Mouse (Mus musculus) splenic B cell, adult 2 months (primary cell): ENCODE measurements around the gene Galns.

ENCODE experiments used
- DNase-seq: peaks from one replicate; pipeline ENCODE4 v3.0.0-alpha.2; 2011; ENCODE audit warnings: low read depth, low spot score
- H3K27me3 ChIP-seq: 2 replicates; pipeline ENCODE4 v1.6.1; 2012; ENCODE audit warnings: mild to moderate bottlenecking, low read length, moderate library complexity, mixed read lengths; ENCODE audit not compliant: control insufficient read depth, poor library complexity, insufficient read depth, severe bottlenecking
- H3K36me3 ChIP-seq: 2 replicates; pipeline ENCODE4 v1.6.1; 2012; ENCODE audit warnings: mild to moderate bottlenecking, low read length, moderate library complexity, mixed read lengths; ENCODE audit not compliant: control insufficient read depth, poor library complexity, insufficient read depth, severe bottlenecking

Gene Galns

GRCm38 (mm10) chr8:122571153-122571552 lies 40.1 kb downstream of the Galns start:
- Histone ChIP-seq H3K36me3 (peaks cover 9% of the 10 kb centered on the region; the same call in 1 of the 2 replicates), H3K27me3 (no peaks in the 10 kb centered on the region)
- DNase-seq, result no peak

- no peaks in the 10 kb centered on the region for H3K27me3 ChIP-seq
- H3K36me3 ChIP-seq, result peaks cover 9% of the 10 kb centered on the region; the same call in 1 of the 2 replicates
- DNase-seq, result no peak
Measured at GRCm38 (mm10) chr8:122569996-122570395, 41.3 kb downstream of the Galns start.

- Histone ChIP-seq H3K36me3 (peaks cover 7% of the 10 kb centered on the region; the same call in 1 of the 2 replicates), H3K27me3 (no peaks in the 10 kb centered on the region)
- DNase-seq, result peak; percentile 26
Measured at GRCm38 (mm10) chr8:122569329-122569728, 41.9 kb downstream of the Galns start.

GRCm38 (mm10) chr8:122568881-122569309 lies 42.4 kb downstream of the Galns start:
- Histone ChIP-seq H3K27me3 (no peaks in the 10 kb centered on the region), H3K36me3 (peaks cover 7% of the 10 kb centered on the region; the same call in 1 of the 2 replicates)
- DNase-seq, result peak; percentile 49

- Histone ChIP-seq H3K36me3 (peaks cover 7% of the 10 kb centered on the region; the same call in 1 of the 2 replicates), H3K27me3 (no peaks in the 10 kb centered on the region)
- peak; percentile 96 for DNase-seq
Measured at GRCm38 (mm10) chr8:122568109-122568504, 43.2 kb downstream of the Galns start.

- DNase-seq, result peak; percentile 97
- Histone ChIP-seq H3K36me3 (peaks cover 7% of the 10 kb centered on the region; the same call in 1 of the 2 replicates), H3K27me3 (no peaks in the 10 kb centered on the region)
Measured at GRCm38 (mm10) chr8:122567361-122568108, 43.7 kb downstream of the Galns start, which contains the start of gene Cdt1. Cdt1 (plus strand) TSS chr8:122568015.

GRCm38 (mm10) chr8:122566766-122567165 lies 44.5 kb downstream of the Galns start:
- no peak for DNase-seq
- H3K27me3 ChIP-seq, result no peaks in the 10 kb centered on the region
- peaks cover 3% of the 10 kb centered on the region; the same call in 1 of the 2 replicates for H3K36me3 ChIP-seq

GRCm38 (mm10) chr8:122564363-122565352 lies 46.6 kb downstream of the Galns start:
- H3K36me3 ChIP-seq, result no peaks in the 10 kb centered on the region
- DNase-seq, result peak; percentile 42
- H3K27me3 ChIP-seq, result no peaks in the 10 kb centered on the region

GRCm38 (mm10) chr8:122561199-122561598 lies 50.1 kb downstream of the Galns start:
- no peaks in the 10 kb centered on the region for H3K36me3 ChIP-seq
- H3K27me3 ChIP-seq, result no peaks in the 10 kb centered on the region
- DNase-seq, result no peak

- no peak for DNase-seq
- H3K36me3 ChIP-seq, result no peaks in the 10 kb centered on the region
Measured at GRCm38 (mm10) chr8:122558671-122559349, 52.5 kb downstream of the Galns start.

GRCm38 (mm10) chr8:122557248-122558038 lies 53.8 kb downstream of the Galns start:
- no peaks in the 10 kb centered on the region for H3K36me3 ChIP-seq
- no peak for DNase-seq
- H3K27me3 ChIP-seq, result no peaks in the 10 kb centered on the region

More at GRCm38 (mm10) chr8:122558671-122559349, 52.5 kb downstream of the Galns start:
- no peaks in the 10 kb centered on the region for H3K27me3 ChIP-seq

- peak; percentile 80 for DNase-seq
- Histone ChIP-seq H3K27me3 (no peaks in the 10 kb centered on the region), H3K36me3 (no peaks in the 10 kb centered on the region)
Measured at GRCm38 (mm10) chr8:122556030-122557009, 54.9 kb downstream of the Galns start.

- Histone ChIP-seq H3K27me3 (no peaks in the 10 kb centered on the region), H3K36me3 (no peaks in the 10 kb centered on the region)
- DNase-seq, result no peak
Measured at GRCm38 (mm10) chr8:122554786-122555185, 56.5 kb downstream of the Galns start.
